In genomic region chr7:30572969-30573368, GRCm38 (mm10) we compare ENCODE assay signal across 12 mouse cellular contexts. TPM values are rescaled to one million over a fixed set of nuclear protein-coding genes. Genes with fewer than 3 reads are reported as not detected.
A peak's percentile ranks its signal among the peaks of the same experiment; 100 is the strongest.
DNase-seq lines count a peak whose midpoint lies in the region; ATAC-seq lines count a peak whose summit lies in the region.
"Had no signal": no experiment of that assay in that cellular context is flagged by ENCODE, and none has a peak within 500 bp of the region (broad histone marks: within the 10 kb centered on the region; RNA-seq: fewer than 3 reads in every experiment).

No protein-coding gene starts in this region.

- H3K4me2 ChIP-seq in heart, embryonic 16.5 days (ENCODE audit: low read depth, low read length) = no peak overlapping the region
- H3K4me2 ChIP-seq: embryonic facial prominence, embryonic 12.5 days; hindbrain, embryonic 15.5 days; lung, embryonic 15.5 days had no signal

- 0 out of 2 replicates have a peak overlapping the region, but pooled peaks have one; percentile 7 for H3K27ac ChIP-seq in heart, embryonic 16.5 days (ENCODE audit: low read length)
- H3K27ac ChIP-seq: embryonic facial prominence, embryonic 12.5 days; hindbrain, embryonic 15.5 days; lung, embryonic 15.5 days had no signal

- intact Hi-C loops in left cerebral cortex, postnatal 36 days (cut with DNase I) = no loop called here

- peak; percentile 26 for DNase-seq in lung, postnatal 25 days (ENCODE audit: low spot score)
- DNase-seq in lung, postnatal 14 days = no peak
- peak; percentile 86 to 87 for DNase-seq in cerebellum, postnatal 10 days
- DNase-seq in spleen, postnatal 36 days (ENCODE audit: low spot score in 2 of 2) = peak; percentile 52 to 67
- DNase-seq in left cerebral cortex, postnatal 36 days (ENCODE audit: low spot score in 2 of 2) = no peak
- no peak for DNase-seq in urinary bladder, postnatal 25 days (ENCODE audit: low spot score)

- 49% methylated on average over 2 of the region's 2 CpGs for whole genome bisulfite sequencing in heart, embryonic 16.5 days

- H3K9ac ChIP-seq in heart, embryonic 16.5 days (ENCODE audit: low read length) = no peak overlapping the region
- H3K9ac ChIP-seq: embryonic facial prominence, embryonic 12.5 days; hindbrain, embryonic 15.5 days; lung, embryonic 15.5 days had no signal

- H3K27me3 ChIP-seq in heart, embryonic 16.5 days (ENCODE audit: control insufficient read depth, insufficient read depth, low read length) = no peaks in the 10 kb centered on the region
- H3K27me3 ChIP-seq: embryonic facial prominence, embryonic 12.5 days; hindbrain, embryonic 15.5 days; lung, embryonic 15.5 days; Patski had no signal

- H3K36me3 ChIP-seq in heart, embryonic 16.5 days (ENCODE audit: control insufficient read depth, insufficient read depth) = peaks cover 86% of the 10 kb centered on the region

- H3K4me1 ChIP-seq in heart, embryonic 16.5 days (ENCODE audit: control insufficient read depth, insufficient read depth, low read length) = peaks cover 7% of the 10 kb centered on the region; the same call in 1 of the 2 replicates
- H3K4me1 ChIP-seq: embryonic facial prominence, embryonic 12.5 days; hindbrain, embryonic 15.5 days; lung, embryonic 15.5 days had no signal

- H3K4me3 ChIP-seq in heart, embryonic 16.5 days (ENCODE audit: low read length) = no peak overlapping the region
- H3K4me3 ChIP-seq: embryonic facial prominence, embryonic 12.5 days; hindbrain, embryonic 15.5 days; lung, embryonic 15.5 days had no signal

- H3K9me3 ChIP-seq in heart, embryonic 16.5 days (replicated peaks; ENCODE audit: control insufficient read depth, low read length) = no peaks in the 10 kb centered on the region
- H3K9me3 ChIP-seq: embryonic facial prominence, embryonic 12.5 days; hindbrain, embryonic 15.5 days; lung, embryonic 15.5 days had no signal

- ATAC-seq in heart, embryonic 16.5 days (replicated peaks; ENCODE audit: extremely low read depth, insufficient read depth, low FRiP score) = peak; percentile 35
- ATAC-seq: Patski had no signal

RNA-seq across cellular contexts. Expression of gene Igflr1, which starts 7.7 kb away (rescaled TPM):
- polyA plus RNA-seq in heart, embryonic 16.5 days (2015; fragmentation: Nextera tagmentation; extraction: Ambion mirVana) = 3.9 and 5.3 TPM in 2 replicates
- 1 to 10 TPM; 1.8 to 4.5 TPM for total RNA-seq in left cerebral cortex, postnatal 36 days (2021)
- total RNA-seq: neutrophil, adult 5-6 weeks had no signal

RNA-seq across cellular contexts. Expression of gene Psenen, which starts 9.5 kb away (rescaled TPM):
- polyA plus RNA-seq in heart, embryonic 16.5 days (2015; fragmentation: Nextera tagmentation; extraction: Ambion mirVana) = 111 and 123 TPM in 2 replicates
- 10 to 100 TPM; 79.8 to 85.1 TPM for total RNA-seq in left cerebral cortex, postnatal 36 days (2021)

RNA-seq across cellular contexts. Expression of gene Gm49396, which starts 9.8 kb away (rescaled TPM):
- polyA plus RNA-seq in heart, embryonic 16.5 days (2015; fragmentation: Nextera tagmentation; extraction: Ambion mirVana) = 11.4 and 12.0 TPM in 2 replicates
- 1 to 10 TPM; 3.6 to 9.3 TPM for total RNA-seq in left cerebral cortex, postnatal 36 days (2021)

RNA-seq across cellular contexts. Expression of gene U2af1l4, which starts 9.9 kb away (rescaled TPM):
- 102 and 104 TPM in 2 replicates for polyA plus RNA-seq in heart, embryonic 16.5 days (2015; fragmentation: Nextera tagmentation; extraction: Ambion mirVana)
- total RNA-seq in left cerebral cortex, postnatal 36 days (2021) = 10 to 100 TPM; 68.0 to 71.4 TPM

RNA-seq across cellular contexts. Expression of gene Lin37, which starts 13.3 kb away (rescaled TPM):
- 33.6 and 40.1 TPM in 2 replicates for polyA plus RNA-seq in heart, embryonic 16.5 days (2015; fragmentation: Nextera tagmentation; extraction: Ambion mirVana)
- total RNA-seq in left cerebral cortex, postnatal 36 days (2021) = 10 to 100 TPM; 35.9 to 45.5 TPM

Comparison
In these comparisons a context has a peak if more than half of its experiments do, and no peak if none do; other contexts are left out.
1. DNase-seq: peak in lung, postnatal 25 days (single experiment), cerebellum, postnatal 10 days (2 of 2) and spleen, postnatal 36 days (2 of 2); none in lung, postnatal 14 days (single experiment), left cerebral cortex, postnatal 36 days (0 of 2) and urinary bladder, postnatal 25 days (single experiment).